Mouse (Mus musculus) embryonic facial prominence, embryonic 11.5 days (tissue): ENCODE measurements at regions not wholly inside any gene's neighbourhood (a gene's known extent, or its start where the extent isn't known, plus 50 kb on each side); places are given as distances from the start of the nearest gene placed in this dataset.
A peak's percentile ranks its signal among the peaks of the same experiment; 100 is the strongest.

Experiments
- ATAC-seq: fragments of 200-750 bp; cut with Nextera tagmentation; replicated peaks from 2 replicates; pipeline ENCODE4 v1.8.0; 2017; ENCODE audit warnings: low read depth; ENCODE audit not compliant: insufficient number of reproducible peaks, low FRiP score, low TSS enrichment
- DNase-seq: peaks from one replicate; pipeline ENCODE4 v3.0.0-alpha.2; 2015; ENCODE audit warnings: low spot score
- H3K27ac ChIP-seq: fragments of 300-500 bp; sonication (generic); replicated peaks from 2 replicates; pipeline ENCODE4 v1.5.1; 2014; ENCODE audit warnings: mild to moderate bottlenecking, low read depth, low read length, control low read depth
- H3K27me3 ChIP-seq: fragments of 300-500 bp; sonication (generic); 2 replicates; pipeline ENCODE4 v1.6.1; 2014; ENCODE audit warnings: mild to moderate bottlenecking, low read length, moderate library complexity, mixed read lengths; ENCODE audit not compliant: control insufficient read depth, insufficient read depth
- H3K36me3 ChIP-seq: fragments of 300-500 bp; sonication (generic); replicated peaks from 2 replicates; pipeline ENCODE4 v1.6.1; 2014; ENCODE audit warnings: low read depth, mild to moderate bottlenecking, low read length, moderate library complexity, mixed read lengths; ENCODE audit not compliant: control insufficient read depth, insufficient read depth
- H3K4me1 ChIP-seq: fragments of 300-500 bp; sonication (generic); 2 replicates; pipeline ENCODE4 v1.6.1; 2014; ENCODE audit warnings: low read length, mixed read lengths; ENCODE audit not compliant: control insufficient read depth, insufficient read depth
- H3K4me2 ChIP-seq: fragments of 300-500 bp; sonication (generic); 2 replicates; pipeline ENCODE4 v1.6.1; 2014; ENCODE audit warnings: low read depth, mild to moderate bottlenecking, control low read depth, low read length, moderate library complexity
- H3K4me3 ChIP-seq: fragments of 300-500 bp; sonication (generic); 2 replicates; pipeline ENCODE4 v1.5.1; 2014; ENCODE audit warnings: low read depth, low read length, control low read depth
- H3K9ac ChIP-seq: fragments of 300-500 bp; sonication (generic); replicated peaks from 2 replicates; pipeline ENCODE4 v1.6.1; 2014; ENCODE audit warnings: mild to moderate bottlenecking, control low read depth, low read length
- H3K9me3 ChIP-seq: fragments of 300-500 bp; sonication (generic); replicated peaks from 2 replicates; pipeline ENCODE4 v1.6.1; 2016; ENCODE audit warnings: mild to moderate bottlenecking, low read length, inconsistent platforms, mixed read lengths; ENCODE audit not compliant: control insufficient read depth
- WGBS: fragments of 180-500 bp; shearing (Covaris S2); extraction: QIAGEN DNeasy Blood & Tissue Kit; methylation state at CpG from one replicate; pipeline ENCODE4 v1.1.7; 2014; 5-methylcytosine and 5-hydroxymethylcytosine counted together

DNA sequence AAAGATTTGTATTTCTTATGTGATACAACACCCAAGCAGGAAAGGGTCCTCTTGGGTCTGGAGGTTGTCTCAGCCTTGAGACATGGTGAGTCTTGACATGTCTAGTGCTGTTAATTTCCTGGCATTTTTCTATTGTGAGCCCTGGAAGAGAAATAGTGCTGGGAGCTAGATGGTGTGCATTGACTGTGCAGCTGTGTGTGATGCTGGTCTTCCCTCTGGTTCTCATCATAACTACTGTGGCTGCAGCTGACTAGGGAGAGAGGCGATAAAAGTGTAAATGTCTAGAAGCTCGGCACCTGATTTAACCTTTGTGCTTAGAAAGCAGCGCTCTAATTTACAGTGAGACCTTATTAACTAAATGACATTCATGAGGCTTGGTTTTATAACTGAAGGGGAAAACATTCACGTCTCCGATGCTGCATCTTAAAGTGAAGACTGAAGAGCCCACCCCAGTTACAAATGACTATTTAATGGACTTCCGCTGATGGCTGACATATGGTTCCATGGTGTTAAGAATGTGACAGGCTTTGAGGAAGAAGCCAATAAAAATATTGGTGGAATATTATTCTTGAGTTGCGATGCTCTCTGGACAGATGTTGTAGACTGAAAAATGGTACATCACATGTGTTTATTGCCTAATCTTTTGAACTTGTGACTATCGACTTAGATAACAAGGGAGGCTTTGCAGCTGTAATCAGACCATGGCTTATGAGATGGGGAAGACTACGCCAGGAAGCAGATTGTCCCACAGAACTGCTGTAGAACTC is 66.8 kb upstream of the St8sia2 start:
- Histone ChIP-seq H3K9me3 (no peaks in the 10 kb centered on the region), H3K4me1 (no peaks in the 10 kb centered on the region), H3K9ac (no peak overlapping the region), H3K36me3 (no peaks in the 10 kb centered on the region), H3K27ac (no peak overlapping the region), H3K27me3 (no peaks in the 10 kb centered on the region), H3K4me2 (no peak overlapping the region), H3K4me3 (no peak overlapping the region)
- ATAC-seq = no peak
- WGBS = 85% methylated on average over 9 of the region's 9 CpGs
- DNase-seq = no peak

DNA sequence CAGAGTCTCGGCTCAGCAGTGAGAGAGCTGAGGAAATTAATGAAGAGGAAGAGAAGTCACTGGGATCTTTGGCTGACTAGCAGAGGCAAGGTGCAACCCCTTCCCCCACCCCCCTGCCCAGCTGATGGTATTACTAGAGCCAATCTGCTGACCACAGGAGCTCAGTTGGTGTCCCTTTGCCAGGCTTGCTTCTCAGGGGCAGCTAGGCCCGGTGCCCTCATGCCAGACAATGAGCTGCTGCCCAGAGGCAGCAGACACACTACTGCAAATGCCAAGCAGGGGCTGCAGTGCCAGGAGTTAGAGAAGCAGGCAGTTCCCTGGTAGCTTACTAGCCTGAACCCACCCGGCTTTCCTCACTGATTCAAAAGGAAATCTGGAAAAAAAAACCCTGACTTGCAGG is 59.1 kb upstream of the St8sia2 start:
- Histone ChIP-seq H3K27ac (no peak overlapping the region), H3K4me2 (no peak overlapping the region), H3K27me3 (no peaks in the 10 kb centered on the region), H3K9me3 (no peaks in the 10 kb centered on the region), H3K4me3 (no peak overlapping the region), H3K4me1 (no peaks in the 10 kb centered on the region), H3K9ac (no peak overlapping the region), H3K36me3 (no peaks in the 10 kb centered on the region)
- DNase-seq = no peak
- no peak for ATAC-seq
- WGBS = 44% methylated on average over 3 of the region's 3 CpGs

DNA sequence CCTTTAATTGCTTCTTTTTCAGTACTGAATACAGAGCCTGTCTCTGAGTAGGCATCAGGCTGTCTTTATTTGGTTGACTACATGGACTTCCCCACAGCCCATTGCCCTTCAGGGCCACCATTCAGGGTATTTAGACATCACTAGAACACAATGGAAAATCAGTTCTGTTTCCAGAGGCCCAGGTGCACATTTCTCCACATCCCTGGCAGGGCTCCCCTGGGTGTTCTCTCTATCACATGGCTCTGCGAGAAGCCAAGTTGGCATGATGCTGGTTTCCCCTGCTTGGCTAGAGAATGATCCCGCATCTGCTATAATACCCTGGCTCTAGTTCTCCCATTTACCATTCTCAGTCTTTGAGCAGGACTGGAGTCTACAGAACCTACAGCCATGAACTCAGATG is 57.3 kb upstream of the St8sia2 start:
- Histone ChIP-seq H3K36me3 (no peaks in the 10 kb centered on the region), H3K4me3 (no peak overlapping the region), H3K27ac (no peak overlapping the region), H3K27me3 (no peaks in the 10 kb centered on the region), H3K4me2 (no peak overlapping the region), H3K9me3 (no peaks in the 10 kb centered on the region), H3K4me1 (no peaks in the 10 kb centered on the region), H3K9ac (no peak overlapping the region)
- no peak for DNase-seq
- WGBS = 92% methylated on average over 2 of the region's 2 CpGs
- ATAC-seq = no peak

DNA sequence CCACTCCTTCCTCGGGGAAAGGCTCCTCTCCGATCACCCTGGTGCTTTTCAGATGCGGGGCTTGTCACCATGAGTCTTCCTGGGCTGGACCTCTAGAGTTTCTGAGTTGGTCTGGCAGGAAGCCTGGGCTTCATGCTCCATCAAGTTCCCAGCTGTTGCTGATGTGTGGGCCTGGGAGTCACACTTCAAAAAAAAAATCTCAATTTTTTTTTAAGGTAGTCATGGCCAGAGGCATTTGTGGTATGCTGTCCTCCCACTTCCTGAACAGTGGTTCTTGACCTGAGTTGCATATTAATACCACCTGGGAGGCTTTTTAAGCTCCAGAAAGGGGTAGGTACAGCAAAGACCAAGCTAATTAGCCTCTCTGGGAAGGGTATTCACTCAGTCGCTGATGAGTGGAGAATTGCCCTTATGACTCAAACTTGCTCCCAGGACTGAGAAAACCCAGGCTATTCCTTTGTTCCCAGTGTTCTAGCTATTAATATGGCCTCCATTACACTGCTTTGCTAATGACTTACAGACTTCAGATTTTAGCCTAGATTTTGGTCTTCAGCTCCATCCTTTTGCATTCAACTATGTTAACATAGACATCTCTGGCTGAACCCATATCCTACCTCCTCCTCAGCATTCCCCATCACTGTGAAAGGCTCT is 52.1 kb upstream of the St8sia2 start:
- H3K9me3 ChIP-seq = no peaks in the 10 kb centered on the region
- no peaks in the 10 kb centered on the region for H3K27me3 ChIP-seq
- no peak overlapping the region for H3K9ac ChIP-seq
- DNase-seq = peak; percentile 42
- H3K4me1 ChIP-seq = no peaks in the 10 kb centered on the region
- WGBS = 43% methylated on average over 4 of the region's 4 CpGs
- no peak overlapping the region for H3K4me2 ChIP-seq
- H3K4me3 ChIP-seq = no peak overlapping the region
- no peak overlapping the region for H3K27ac ChIP-seq
- H3K36me3 ChIP-seq = no peaks in the 10 kb centered on the region
- ATAC-seq = no peak
